Mouse (Mus musculus): ENCODE results near the gene Zfp280b. TPM values are rescaled to one million over a fixed set of nuclear protein-coding genes. Genes with fewer than 3 reads are reported as not detected.
"Not testable (repeated sequence)": the region's sequence is repeated elsewhere in the genome, so short reads cannot be mapped to it uniquely, and the experiment has no call there.

Zfp280b gene
- total RNA-seq, 2 experiments from 2014 or later, result 6.5 to 7.4 TPM

- intact Hi-C loops (cut with DNase I), result no loop called here
- no peak for DNase-seq
These were observed 4.1 kb upstream of the Zfp280b start for GRCm38 (mm10) chr10:76028396-76028795.

GRCm38 (mm10) chr10:76029276-76029675, 3.2 kb upstream of the Zfp280b start:
- DNase-seq, result no peak

GRCm38 (mm10) chr10:76030496-76030895, 2.0 kb upstream of the Zfp280b start:
- intact Hi-C loops (cut with DNase I), result no loop called here
- DNase-seq, result no peak

More at GRCm38 (mm10) chr10:76029276-76029675, 3.2 kb upstream of the Zfp280b start:
- intact Hi-C loops (cut with DNase I), result no loop called here

DNA sequence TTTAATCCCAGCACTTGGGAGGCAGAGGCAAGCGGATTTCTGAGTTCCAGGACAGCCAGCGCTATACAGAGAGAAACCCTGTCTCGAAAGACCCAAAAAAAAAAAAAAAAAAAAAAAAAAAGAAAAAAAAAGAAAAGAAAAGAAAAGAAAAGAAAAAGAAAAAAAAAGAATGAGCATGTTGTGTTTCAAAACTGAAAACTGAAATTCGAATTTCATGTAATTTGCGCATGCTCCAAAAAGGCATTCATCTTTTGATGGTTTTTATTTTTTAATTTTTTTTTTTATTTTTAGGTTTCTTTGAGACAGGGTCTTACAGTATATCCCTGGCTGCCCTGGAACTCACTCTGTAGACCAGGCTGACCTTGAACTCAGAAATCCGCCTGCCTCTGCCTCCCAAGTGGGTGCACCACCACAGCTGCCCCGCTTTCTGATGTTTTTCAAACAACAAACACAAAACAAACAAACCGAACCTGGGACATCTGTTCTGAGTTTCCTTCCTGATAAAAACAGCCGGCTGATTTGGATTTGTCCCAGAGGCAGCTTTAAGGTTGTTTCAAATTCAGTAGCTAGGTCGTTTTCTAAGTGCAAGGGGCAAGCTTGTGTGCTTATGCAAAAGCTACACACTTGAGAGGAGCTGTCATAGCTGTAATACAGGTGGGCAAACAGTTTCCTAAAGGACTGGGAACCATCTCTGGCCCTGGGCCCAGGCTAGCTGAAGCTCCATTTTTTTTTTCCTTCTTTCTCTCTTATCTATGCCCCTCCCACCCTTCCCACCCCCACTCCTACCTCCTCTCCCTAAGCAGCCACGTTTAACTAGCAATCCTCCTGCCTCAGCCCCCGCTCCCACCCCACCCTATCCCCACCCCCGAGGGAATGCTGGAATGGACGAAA, 694 bp upstream of the Zfp280b start:
- intact Hi-C loops (cut with DNase I), result no loop called here

DNA sequence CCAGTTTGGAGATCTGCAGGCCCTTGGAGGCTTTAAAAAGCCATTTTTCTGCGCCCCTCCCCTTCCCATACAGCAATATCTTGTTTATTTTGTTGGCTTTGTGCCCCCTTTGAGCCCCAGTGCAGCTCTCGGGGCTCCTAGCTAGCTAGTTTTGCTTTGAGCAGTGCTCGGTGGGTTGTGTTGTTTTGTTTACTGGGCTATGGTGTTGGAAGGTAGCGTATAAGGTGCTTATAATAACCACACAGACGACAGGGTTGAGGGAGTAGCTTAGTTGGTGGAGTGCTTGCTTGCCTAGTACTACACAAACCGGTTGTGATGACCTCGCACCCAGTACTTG, 637 bp downstream of the Zfp280b start:
- intact Hi-C loops (cut with DNase I), result no loop called here
- no peak for DNase-seq

More for the DNA sequence above, 694 bp upstream of the Zfp280b start:
- no peak for DNase-seq

DNA sequence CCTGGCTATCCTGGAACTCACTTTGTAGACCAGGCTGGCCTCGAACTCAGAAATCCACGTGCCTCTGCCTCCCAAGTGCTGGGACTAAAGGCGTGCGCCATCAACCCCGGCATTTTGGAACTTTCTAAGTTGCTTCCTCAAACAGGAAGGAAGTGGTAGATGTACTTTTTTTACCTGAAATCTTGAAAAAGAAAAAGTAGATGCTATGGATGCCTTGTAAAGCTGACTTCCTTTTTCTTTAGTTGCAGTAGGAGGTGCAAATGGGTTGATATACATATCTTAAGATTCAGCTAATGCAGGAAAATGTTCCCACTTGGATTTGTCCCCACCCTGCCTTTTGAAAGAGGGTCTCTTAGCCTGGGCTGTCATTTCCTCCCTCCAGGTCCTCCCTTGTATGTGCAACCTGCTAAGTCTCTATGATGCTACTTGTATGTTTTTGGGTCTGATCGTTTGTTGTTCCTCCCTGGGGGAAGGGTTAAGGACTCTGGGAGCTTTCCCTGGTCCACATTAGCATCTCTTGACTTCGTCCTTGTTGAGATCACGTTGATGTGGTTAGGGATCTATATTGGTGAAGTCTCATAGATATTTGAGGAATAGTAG, 1.7 kb downstream of the Zfp280b start:
- intact Hi-C loops (cut with DNase I), result no loop called here
- DNase-seq, result no peak

DNA sequence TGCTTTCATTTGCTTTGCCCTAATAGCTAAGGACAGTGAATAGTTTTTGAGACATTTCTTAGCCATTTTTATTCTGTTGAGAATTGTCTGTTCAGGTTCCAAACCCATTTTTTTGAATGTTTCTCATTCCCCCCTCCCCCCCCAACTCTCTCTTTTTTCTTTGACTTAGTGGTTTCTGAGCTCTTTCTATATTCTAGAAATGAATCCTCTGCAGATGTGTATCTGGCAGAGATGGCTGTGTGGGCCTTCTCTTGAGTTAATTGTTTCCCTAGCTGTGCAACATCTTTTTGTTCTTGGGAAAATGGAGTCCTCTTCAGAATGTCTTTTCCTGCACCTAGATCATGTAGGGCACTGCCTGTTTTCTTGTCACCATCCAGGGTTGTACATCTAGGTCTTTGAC, 2.8 kb downstream of the Zfp280b start:
- intact Hi-C loops (cut with DNase I), result no loop called here
- no peak for DNase-seq

DNA sequence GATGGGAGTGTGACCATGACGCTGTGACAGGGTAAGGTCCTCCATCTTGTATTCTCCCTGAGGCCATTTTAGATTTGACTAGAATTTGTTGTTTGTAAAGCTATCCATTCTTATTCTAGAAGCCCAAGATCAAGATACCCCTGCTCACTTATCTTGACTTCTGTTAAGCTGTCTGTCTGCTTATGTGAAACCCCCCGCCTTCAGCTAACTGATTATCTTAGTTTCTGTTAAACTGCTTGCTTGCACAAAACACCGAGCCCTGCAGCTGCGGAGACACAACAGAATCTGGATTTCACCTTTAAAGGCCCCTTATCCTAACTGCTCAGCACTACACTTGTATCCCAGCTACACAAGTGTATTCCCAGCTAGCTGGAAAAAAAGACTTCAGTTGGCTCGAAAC, 4.5 kb downstream of the Zfp280b start:
- intact Hi-C loops (cut with DNase I), result no loop called here
- DNase-seq, result no peak

DNA sequence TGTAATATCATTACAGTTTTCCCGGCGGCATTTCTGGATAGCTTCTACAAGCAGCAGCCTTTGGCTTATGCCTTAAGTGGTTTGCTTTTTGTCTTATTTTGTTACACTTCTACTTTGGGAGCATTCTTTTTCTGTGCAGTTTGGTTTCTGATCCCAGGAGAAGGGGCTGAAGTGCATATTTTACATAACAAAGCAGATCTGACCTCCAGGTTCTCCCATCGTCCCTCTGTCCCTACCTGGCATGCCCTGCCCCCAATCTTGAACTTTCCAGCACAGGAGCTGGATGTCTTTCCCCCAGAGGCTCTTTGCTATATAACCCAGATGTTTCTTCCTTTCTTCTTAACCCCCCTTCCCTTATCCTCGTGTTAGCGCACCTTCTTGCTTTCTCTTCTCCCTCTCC, 12.9 kb downstream of the Zfp280b start:
- DNase-seq, result no peak
- intact Hi-C loops (cut with DNase I), result no loop called here

DNA sequence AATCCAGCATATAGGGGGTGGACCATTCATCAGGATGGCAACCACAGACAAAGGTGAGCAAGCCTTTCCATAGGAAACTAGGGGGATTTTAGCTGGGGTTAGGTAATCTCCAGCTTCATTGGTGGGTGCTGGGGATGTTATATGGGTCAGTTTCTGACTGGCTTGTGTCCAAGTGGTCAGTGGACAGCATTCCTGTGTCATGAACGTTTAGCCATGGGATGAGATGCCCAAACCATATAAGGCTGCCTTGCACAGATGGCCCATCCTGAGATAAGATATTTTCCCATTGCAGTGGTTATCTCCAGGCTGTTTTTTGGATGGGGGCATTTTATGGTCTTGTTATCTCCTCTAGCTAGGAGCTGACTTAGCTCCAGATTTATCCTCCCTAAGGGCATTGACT, 14.3 kb downstream of the Zfp280b start:
- no peak for DNase-seq
- intact Hi-C loops (cut with DNase I), result no loop called here

DNA sequence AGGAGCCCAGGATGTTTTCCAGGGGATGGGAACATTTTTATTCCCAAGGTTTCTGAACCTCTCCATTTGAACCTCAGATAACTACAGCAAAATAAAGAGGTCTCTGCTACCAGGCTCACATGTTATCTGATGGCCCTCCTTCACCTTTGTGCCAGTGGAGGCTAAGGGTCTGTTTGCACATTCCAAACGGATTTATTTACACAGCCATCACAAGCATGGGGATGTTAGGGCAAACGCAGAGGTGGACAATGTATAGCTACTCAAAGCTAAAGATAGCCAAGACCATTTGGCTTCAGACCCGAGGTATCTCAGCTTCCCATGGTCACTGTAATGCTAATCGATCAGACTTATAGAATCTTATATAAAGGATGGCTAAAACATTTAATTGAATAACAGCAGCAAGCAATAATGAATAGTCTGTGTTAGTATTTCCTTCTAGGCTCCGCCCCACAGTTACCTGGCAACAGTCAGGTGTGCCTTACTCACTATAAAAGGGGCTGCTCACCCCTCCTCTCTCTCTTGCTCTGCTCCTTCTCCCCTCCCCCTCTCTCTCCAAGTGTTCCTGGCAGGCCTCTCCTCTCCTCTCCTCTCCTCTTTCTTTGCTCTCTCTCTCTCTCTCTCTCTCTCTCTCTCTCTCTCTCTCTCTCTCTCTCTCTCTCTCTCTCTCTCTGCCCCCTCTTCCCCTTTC, 14.9 kb downstream of the Zfp280b start:
- intact Hi-C loops (cut with DNase I), result no loop called here

GRCm38 (mm10) chr10:76048967-76049366, 16.5 kb downstream of the Zfp280b start:
- intact Hi-C loops (cut with DNase I), result no loop called here
- DNase-seq, result no peak

More for the DNA sequence above, 14.9 kb downstream of the Zfp280b start:
- no peak for DNase-seq

- no peak for DNase-seq
These were observed 19.4 kb downstream of the Zfp280b start for GRCm38 (mm10) chr10:76051860-76052259.

DNA sequence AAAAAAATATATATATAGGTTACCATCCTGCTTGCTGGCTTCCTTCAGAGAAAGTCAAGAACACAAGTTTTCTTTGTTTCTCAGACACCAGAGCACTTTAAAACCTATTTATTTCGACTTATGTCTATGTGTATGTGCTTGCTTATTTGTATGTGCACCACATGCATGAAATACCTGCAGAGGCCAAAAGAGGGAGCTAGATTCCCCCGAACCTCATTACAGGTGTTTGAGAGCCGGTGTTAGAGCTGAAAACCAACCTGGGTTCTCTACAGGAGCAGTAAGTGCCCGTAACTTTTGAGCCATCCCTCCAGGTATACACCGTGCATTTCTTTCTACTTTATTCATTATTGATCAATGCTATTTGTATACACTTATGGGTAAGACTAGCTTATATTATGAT, 30.0 kb downstream of the Zfp280b start:
- intact Hi-C loops (cut with DNase I), result no loop called here
- no peak for DNase-seq

More at GRCm38 (mm10) chr10:76051860-76052259, 19.4 kb downstream of the Zfp280b start:
- intact Hi-C loops (cut with DNase I), result no loop called here

DNA sequence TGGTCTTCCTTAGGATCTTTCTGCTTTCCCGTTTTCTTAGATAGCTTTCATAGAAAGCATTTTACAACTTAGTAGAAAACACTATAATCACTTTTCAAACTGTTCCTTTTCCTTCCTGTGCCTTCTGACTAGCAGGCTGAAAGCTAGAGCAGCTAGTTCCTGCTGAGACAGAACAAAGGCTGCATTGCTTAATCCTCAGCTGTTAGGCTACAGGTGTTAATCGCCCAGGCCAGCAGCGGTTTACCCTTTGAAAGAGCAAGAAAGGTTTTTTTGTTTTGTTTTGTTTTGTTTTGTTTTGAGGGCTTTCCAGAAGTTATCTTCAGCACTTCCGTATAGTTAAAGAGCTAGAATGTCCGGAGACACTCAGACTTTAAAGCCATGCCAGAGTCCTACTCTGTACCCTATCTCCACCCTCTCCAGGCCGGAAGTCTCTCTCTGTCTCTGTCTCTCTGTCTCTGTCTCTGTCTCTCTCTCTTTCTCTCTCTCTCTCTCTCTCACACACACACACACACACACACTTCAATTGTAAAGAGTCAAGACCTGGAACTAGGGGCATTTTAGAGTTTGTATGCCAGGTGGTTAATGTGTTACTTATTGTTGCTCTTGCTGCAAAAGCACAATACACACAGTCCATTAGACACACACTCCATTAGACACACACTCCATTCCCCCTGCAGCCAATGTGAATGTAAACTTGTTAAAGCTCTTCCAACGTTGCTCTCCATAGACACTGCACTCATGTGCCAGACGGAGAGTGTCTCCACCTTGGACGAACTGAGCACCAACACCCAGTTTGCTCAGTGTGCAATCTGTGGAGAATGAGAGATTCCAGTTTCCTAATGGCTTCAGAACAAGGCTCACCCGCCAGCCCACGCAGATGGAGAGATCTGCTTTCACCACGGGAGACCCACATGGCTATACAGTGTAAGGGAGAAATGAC, 35.5 kb downstream of the Zfp280b start:
- DNase-seq, result no peak
- intact Hi-C loops (cut with DNase I), result no loop called here

DNA sequence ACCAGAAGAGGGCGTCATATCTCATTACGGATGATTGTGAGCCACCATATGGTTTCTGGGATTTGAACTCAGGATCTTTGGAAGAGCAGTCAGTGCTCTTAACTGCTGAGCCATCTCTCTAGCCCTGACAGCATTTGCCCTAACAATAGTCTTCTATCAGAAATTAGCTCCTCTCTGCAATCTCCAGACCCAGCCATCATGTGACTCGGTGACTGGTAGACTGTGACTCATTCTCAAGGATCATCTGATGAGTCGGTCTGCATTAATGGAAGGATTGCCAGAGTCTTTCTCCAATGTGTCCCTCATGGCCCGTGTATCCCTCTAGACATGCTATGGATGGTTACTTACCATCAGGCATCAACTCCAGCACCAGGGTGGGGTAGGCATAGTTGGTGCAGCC, 39.6 kb downstream of the Zfp280b start:
- DNase-seq; intact Hi-C loops (cut with DNase I): not testable (repeated sequence)

DNA sequence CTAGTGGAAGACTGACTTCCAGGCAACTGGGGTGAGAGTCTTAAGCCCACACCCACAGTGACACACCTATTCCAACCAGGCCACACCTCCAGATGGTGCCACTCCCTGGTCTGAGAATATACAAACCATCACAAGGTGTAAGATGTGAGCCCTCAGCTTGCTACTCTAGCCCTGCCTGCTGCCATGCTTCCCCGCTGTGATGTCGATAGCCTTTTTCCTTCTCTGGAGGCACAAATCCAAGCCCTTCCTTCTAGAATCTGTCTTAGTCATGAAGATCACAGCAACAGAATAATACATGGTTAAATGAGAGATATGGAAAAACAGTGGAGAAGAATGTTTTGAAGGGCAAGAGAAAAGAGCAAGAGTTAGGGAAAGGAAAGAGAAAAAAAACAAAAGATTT, 44.6 kb downstream of the Zfp280b start:
- intact Hi-C loops (cut with DNase I); DNase-seq: not testable (repeated sequence)

All from gastrocnemius, postnatal 36 days (tissue).